Mouse (Mus musculus): ENCODE measurements at regions not wholly inside any gene's neighbourhood (a gene's known extent, or its start where the extent isn't known, plus 50 kb on each side); places are given as distances from the start of the nearest gene placed in this dataset.

DNA sequence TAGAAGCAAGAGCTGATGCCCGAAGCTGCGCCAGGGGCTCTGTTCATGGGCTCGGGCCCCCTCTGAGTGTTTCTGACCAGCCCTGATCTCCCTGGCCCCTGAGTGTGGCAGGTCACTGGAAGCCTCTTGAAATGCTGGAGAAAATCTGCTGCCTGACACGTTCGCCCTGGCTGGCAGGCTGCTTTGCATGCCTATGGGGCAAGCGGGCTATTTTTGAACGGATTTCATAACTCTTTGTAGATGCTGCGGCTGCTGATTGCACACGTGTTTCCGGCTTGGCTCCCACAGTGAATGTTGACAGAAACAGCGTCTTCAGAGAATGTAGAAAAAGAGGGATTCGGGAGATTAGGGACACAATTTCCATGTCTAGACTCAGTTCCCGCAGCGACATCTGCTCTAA is 201.4 kb upstream of the Egln3 start:
- no peak overlapping the region for H3K4me2 ChIP-seq (ENCODE audit: low read depth, severe bottlenecking)
- H3K27me3 ChIP-seq (ENCODE audit: control insufficient read depth, insufficient read depth, low read length), result no peaks in the 10 kb centered on the region
- H3K9ac ChIP-seq (ENCODE audit: low read length), result no peak overlapping the region
- no peaks in the 10 kb centered on the region for H3K4me1 ChIP-seq (ENCODE audit: control insufficient read depth, insufficient read depth, low read length)
- no peak overlapping the region for H3K27ac ChIP-seq (replicated peaks; ENCODE audit: low read depth, low read length)
- no peak overlapping the region for H3K4me3 ChIP-seq (ENCODE audit: low read depth, low read length)
- H3K9me3 ChIP-seq (ENCODE audit: control insufficient read depth, low read length), result no peaks in the 10 kb centered on the region
- 74% methylated on average over 14 of the region's 14 CpGs for WGBS
- ATAC-seq (ENCODE audit: insufficient number of reproducible peaks, low FRiP score, low TSS enrichment, low read depth), result no peak
- no peak for DNase-seq (ENCODE audit: low spot score)
- H3K36me3 ChIP-seq (ENCODE audit: control insufficient read depth, insufficient read depth, low read length), result no peaks in the 10 kb centered on the region

DNA sequence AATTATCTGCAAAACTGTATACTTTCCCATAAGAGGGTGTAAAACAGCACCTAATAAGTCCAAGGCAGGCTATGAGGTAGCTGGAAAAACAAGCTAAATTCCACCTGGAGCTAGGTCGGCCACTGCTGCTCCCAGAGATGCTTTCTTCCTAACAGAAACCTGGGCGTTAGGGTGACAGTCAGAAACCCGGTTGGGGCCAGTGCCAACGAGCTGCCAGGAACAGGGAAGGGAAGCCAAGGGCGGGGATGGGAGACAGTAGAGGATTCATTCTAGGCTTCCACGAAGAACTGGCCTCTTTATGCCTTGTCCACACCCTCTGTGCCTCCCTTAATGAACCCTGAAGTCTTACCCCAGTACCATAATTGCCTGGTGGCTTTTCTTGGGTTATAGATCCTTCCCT is 198.9 kb upstream of the Egln3 start:
- Histone ChIP-seq H3K4me1 (ENCODE audit: control insufficient read depth, insufficient read depth, low read length) (no peaks in the 10 kb centered on the region), H3K9me3 (ENCODE audit: control insufficient read depth, low read length) (no peaks in the 10 kb centered on the region), H3K36me3 (ENCODE audit: control insufficient read depth, insufficient read depth, low read length) (no peaks in the 10 kb centered on the region), H3K27ac (replicated peaks; ENCODE audit: low read depth, low read length) (no peak overlapping the region), H3K27me3 (ENCODE audit: control insufficient read depth, insufficient read depth, low read length) (no peaks in the 10 kb centered on the region), H3K9ac (ENCODE audit: low read length) (no peak overlapping the region), H3K4me3 (ENCODE audit: low read depth, low read length) (no peak overlapping the region), H3K4me2 (ENCODE audit: low read depth, severe bottlenecking) (no peak overlapping the region)
- no peak for DNase-seq (ENCODE audit: low spot score)
- ATAC-seq (ENCODE audit: insufficient number of reproducible peaks, low FRiP score, low TSS enrichment, low read depth), result no peak
- 87% methylated on average over 6 of the region's 6 CpGs for WGBS

DNA sequence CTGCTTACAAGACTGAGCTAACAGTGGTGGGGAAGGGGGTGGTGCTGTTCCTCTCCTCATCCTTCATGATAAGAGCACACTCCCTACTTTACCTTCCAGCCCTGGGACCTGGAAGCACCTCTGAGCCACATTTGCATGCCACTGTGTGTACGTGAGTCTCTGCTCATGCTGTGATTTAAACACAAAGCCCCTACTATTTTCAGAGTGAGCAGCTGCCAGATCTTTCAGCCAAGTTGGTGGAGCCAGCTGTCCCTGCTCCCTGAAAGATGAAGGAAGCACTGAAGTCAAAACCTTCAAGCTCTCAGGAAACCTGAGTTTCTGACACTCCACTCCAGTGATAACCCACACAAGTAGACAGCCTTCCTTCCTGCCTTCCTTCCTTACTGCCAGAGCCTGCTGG is 198.0 kb upstream of the Egln3 start:
- DNase-seq (ENCODE audit: low spot score) (no peak), ATAC-seq (ENCODE audit: insufficient number of reproducible peaks, low FRiP score, low TSS enrichment, low read depth) (no peak)
- WGBS, result 64% methylated on average over 1 of the region's 1 CpGs
- Histone ChIP-seq H3K36me3 (ENCODE audit: control insufficient read depth, insufficient read depth, low read length) (no peaks in the 10 kb centered on the region), H3K4me2 (ENCODE audit: low read depth, severe bottlenecking) (no peak overlapping the region), H3K9ac (ENCODE audit: low read length) (no peak overlapping the region), H3K27ac (replicated peaks; ENCODE audit: low read depth, low read length) (no peak overlapping the region), H3K4me3 (ENCODE audit: low read depth, low read length) (no peak overlapping the region), H3K27me3 (ENCODE audit: control insufficient read depth, insufficient read depth, low read length) (no peaks in the 10 kb centered on the region), H3K4me1 (ENCODE audit: control insufficient read depth, insufficient read depth, low read length) (no peaks in the 10 kb centered on the region), H3K9me3 (ENCODE audit: control insufficient read depth, low read length) (no peaks in the 10 kb centered on the region)

DNA sequence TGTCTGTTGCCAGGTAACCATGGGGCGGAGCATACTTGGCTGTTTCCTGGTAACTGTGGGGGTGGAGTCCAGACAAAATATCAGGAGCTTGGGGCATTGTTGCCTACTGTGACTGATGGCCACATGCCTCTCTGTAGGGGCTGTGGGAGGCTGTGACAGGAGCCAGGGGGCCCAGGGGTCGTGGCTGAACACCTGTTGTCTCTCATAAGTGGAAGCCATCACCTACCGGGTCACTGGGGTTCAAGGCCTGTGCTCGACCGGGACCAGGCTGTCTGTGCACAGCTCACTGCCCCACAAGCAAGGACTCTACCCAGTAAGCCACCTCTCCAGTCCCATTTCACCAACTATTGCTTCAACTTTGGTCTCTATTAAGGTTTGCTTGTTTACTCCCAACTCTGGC is 196.4 kb upstream of the Egln3 start:
- no peaks in the 10 kb centered on the region for H3K36me3 ChIP-seq (ENCODE audit: control insufficient read depth, insufficient read depth, low read length)
- H3K4me1 ChIP-seq (ENCODE audit: control insufficient read depth, insufficient read depth, low read length), result no peaks in the 10 kb centered on the region
- no peak overlapping the region for H3K4me2 ChIP-seq (ENCODE audit: low read depth, severe bottlenecking)
- no peak overlapping the region for H3K27ac ChIP-seq (replicated peaks; ENCODE audit: low read depth, low read length)
- no peak overlapping the region for H3K9ac ChIP-seq (ENCODE audit: low read length)
- H3K4me3 ChIP-seq (ENCODE audit: low read depth, low read length), result no peak overlapping the region
- no peaks in the 10 kb centered on the region for H3K9me3 ChIP-seq (ENCODE audit: control insufficient read depth, low read length)
- no peak for DNase-seq (ENCODE audit: low spot score)
- no peaks in the 10 kb centered on the region for H3K27me3 ChIP-seq (ENCODE audit: control insufficient read depth, insufficient read depth, low read length)
- WGBS, result 82% methylated on average over 5 of the region's 5 CpGs
- no peak for ATAC-seq (ENCODE audit: insufficient number of reproducible peaks, low FRiP score, low TSS enrichment, low read depth)

DNA sequence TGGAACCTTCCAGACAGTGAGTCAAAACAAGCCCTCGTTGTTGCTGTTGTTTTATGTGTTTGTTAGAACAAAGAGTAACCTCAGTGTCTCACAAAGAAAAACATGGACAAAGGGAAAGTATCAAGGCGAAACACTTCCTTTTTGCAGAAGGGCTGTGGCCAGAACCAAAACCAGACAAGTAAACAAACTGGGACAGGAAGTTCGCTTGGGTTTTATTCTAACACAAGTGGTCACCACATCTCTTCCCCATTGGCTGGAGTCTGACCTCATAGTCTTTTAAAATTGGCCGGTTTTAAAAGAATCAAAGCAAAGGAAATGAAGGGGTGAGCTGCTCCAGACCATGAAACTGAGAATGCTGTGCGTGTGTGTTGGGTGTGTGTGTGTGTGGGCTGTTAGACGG is 194.4 kb upstream of the Egln3 start:
- no peak overlapping the region for H3K4me2 ChIP-seq (ENCODE audit: low read depth, severe bottlenecking)
- no peak for DNase-seq (ENCODE audit: low spot score)
- no peak overlapping the region for H3K27ac ChIP-seq (replicated peaks; ENCODE audit: low read depth, low read length)
- H3K27me3 ChIP-seq (ENCODE audit: control insufficient read depth, insufficient read depth, low read length), result no peaks in the 10 kb centered on the region
- no peak for ATAC-seq (ENCODE audit: insufficient number of reproducible peaks, low FRiP score, low TSS enrichment, low read depth)
- H3K4me3 ChIP-seq (ENCODE audit: low read depth, low read length), result no peak overlapping the region
- H3K4me1 ChIP-seq (ENCODE audit: control insufficient read depth, insufficient read depth, low read length), result no peaks in the 10 kb centered on the region
- no peaks in the 10 kb centered on the region for H3K9me3 ChIP-seq (ENCODE audit: control insufficient read depth, low read length)
- no peak overlapping the region for H3K9ac ChIP-seq (ENCODE audit: low read length)
- WGBS, result 61% methylated on average over 6 of the region's 6 CpGs
- H3K36me3 ChIP-seq (ENCODE audit: control insufficient read depth, insufficient read depth, low read length), result no peaks in the 10 kb centered on the region

DNA sequence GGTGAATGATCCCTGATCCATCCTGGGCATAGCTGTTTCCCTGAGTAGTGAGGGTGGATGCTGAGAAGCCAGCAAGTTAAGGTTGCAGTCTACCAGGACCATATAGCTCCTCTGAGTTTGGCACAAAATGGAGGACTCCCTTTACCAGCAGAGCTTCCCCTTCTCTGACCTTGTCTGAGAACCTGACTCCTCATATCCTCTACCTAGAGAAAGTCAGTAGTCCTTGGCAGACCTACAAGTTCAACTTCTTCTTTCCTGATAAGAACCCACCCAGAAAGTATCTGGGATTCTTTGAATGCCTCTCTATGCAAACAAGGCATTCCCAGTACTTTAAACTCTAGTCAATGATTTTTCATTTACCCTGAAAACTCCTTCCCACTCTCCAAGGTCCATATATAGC is 193.3 kb upstream of the Egln3 start:
- H3K27me3 ChIP-seq (ENCODE audit: control insufficient read depth, insufficient read depth, low read length), result no peaks in the 10 kb centered on the region
- ATAC-seq (ENCODE audit: insufficient number of reproducible peaks, low FRiP score, low TSS enrichment, low read depth) (no peak), DNase-seq (ENCODE audit: low spot score) (no peak)
- no peak overlapping the region for H3K9ac ChIP-seq (ENCODE audit: low read length)
- H3K4me2 ChIP-seq (ENCODE audit: low read depth, severe bottlenecking), result no peak overlapping the region
- no peak overlapping the region for H3K4me3 ChIP-seq (ENCODE audit: low read depth, low read length)
- no peaks in the 10 kb centered on the region for H3K36me3 ChIP-seq (ENCODE audit: control insufficient read depth, insufficient read depth, low read length)
- H3K4me1 ChIP-seq (ENCODE audit: control insufficient read depth, insufficient read depth, low read length), result no peaks in the 10 kb centered on the region
- no peak overlapping the region for H3K27ac ChIP-seq (replicated peaks; ENCODE audit: low read depth, low read length)
- H3K9me3 ChIP-seq (ENCODE audit: control insufficient read depth, low read length), result no peaks in the 10 kb centered on the region

DNA sequence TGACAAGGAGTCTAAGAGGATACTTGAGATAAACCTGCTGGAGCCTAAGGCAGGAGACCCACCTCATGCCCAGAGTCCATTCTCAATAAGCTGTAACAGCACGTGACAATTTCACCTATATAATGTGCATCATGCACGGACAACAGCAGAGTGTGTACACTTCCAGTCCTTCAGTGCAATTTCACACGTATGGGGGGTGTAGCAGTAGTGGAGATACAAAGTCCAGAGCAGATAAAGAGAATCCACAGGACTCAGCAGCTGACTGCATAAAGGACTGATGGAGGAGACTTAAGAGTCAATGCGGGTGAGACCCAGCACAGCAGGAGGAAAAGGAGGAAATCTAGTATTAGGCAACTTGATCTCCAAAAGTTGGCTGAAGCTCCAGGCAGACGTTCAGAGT is 192.7 kb upstream of the Egln3 start:
- Histone ChIP-seq H3K36me3 (ENCODE audit: control insufficient read depth, insufficient read depth, low read length) (no peaks in the 10 kb centered on the region), H3K27ac (replicated peaks; ENCODE audit: low read depth, low read length) (no peak overlapping the region), H3K9me3 (ENCODE audit: control insufficient read depth, low read length) (no peaks in the 10 kb centered on the region), H3K9ac (ENCODE audit: low read length) (no peak overlapping the region), H3K4me3 (ENCODE audit: low read depth, low read length) (no peak overlapping the region), H3K4me1 (ENCODE audit: control insufficient read depth, insufficient read depth, low read length) (no peaks in the 10 kb centered on the region), H3K27me3 (ENCODE audit: control insufficient read depth, insufficient read depth, low read length) (no peaks in the 10 kb centered on the region), H3K4me2 (ENCODE audit: low read depth, severe bottlenecking) (no peak overlapping the region)
- DNase-seq (ENCODE audit: low spot score) (no peak), ATAC-seq (ENCODE audit: insufficient number of reproducible peaks, low FRiP score, low TSS enrichment, low read depth) (no peak)
- WGBS, result 79% methylated on average over 5 of the region's 5 CpGs

DNA sequence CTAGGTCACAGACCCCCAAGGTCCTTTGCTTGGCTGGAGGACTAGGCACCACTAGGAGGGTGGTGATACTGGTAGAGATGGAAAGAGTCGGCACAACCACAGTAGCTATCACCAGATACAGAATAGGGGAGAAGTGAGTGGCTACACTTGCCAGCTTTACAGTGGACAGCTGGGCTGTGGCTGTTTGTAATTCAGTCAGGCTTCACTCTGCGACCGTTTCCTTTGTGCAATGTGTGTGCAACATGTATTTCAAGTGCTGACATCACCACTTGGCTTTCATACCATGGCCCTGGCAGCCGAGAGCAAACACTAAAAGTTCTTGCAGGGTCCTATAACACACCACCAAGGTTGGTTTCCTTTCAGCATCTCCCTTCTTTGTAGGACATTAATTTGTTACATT is 181.7 kb upstream of the Egln3 start:
- Histone ChIP-seq H3K9me3 (ENCODE audit: control insufficient read depth, low read length) (no peaks in the 10 kb centered on the region), H3K4me1 (ENCODE audit: control insufficient read depth, insufficient read depth, low read length) (no peaks in the 10 kb centered on the region), H3K9ac (ENCODE audit: low read length) (no peak overlapping the region), H3K36me3 (ENCODE audit: control insufficient read depth, insufficient read depth, low read length) (no peaks in the 10 kb centered on the region), H3K27me3 (ENCODE audit: control insufficient read depth, insufficient read depth, low read length) (no peaks in the 10 kb centered on the region), H3K4me3 (ENCODE audit: low read depth, low read length) (no peak overlapping the region), H3K27ac (replicated peaks; ENCODE audit: low read depth, low read length) (no peak overlapping the region), H3K4me2 (ENCODE audit: low read depth, severe bottlenecking) (no peak overlapping the region)
- DNase-seq (ENCODE audit: low spot score) (no peak), ATAC-seq (ENCODE audit: insufficient number of reproducible peaks, low FRiP score, low TSS enrichment, low read depth) (no peak)
- WGBS, result 70% methylated on average over 4 of the region's 4 CpGs

DNA sequence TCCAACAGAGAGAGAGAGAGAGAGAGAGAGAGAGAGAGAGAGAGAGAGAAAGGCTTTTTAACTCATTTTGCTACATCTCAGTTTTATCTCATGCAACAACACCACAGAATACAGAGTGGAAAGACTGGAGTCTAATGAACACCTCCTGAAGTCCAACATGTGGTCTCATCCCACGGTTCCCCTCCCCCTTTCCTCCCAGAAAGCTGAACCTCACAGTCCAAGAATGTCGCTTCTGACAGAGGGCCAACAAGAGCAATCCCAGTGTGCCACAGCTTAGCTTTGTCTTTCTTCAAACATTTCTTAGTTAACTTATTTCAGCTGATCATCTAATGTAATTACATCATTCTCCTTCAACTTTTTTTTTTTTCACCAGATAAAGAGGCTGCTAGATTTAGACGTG is 180.5 kb upstream of the Egln3 start:
- no peaks in the 10 kb centered on the region for H3K36me3 ChIP-seq (ENCODE audit: control insufficient read depth, insufficient read depth, low read length)
- no peak overlapping the region for H3K9ac ChIP-seq (ENCODE audit: low read length)
- H3K4me1 ChIP-seq (ENCODE audit: control insufficient read depth, insufficient read depth, low read length), result no peaks in the 10 kb centered on the region
- no peak overlapping the region for H3K4me3 ChIP-seq (ENCODE audit: low read depth, low read length)
- ATAC-seq (ENCODE audit: insufficient number of reproducible peaks, low FRiP score, low TSS enrichment, low read depth) (no peak), DNase-seq (ENCODE audit: low spot score) (no peak)
- WGBS, result 55% methylated on average over 3 of the region's 3 CpGs
- no peaks in the 10 kb centered on the region for H3K9me3 ChIP-seq (ENCODE audit: control insufficient read depth, low read length)
- no peaks in the 10 kb centered on the region for H3K27me3 ChIP-seq (ENCODE audit: control insufficient read depth, insufficient read depth, low read length)
- H3K4me2 ChIP-seq (ENCODE audit: low read depth, severe bottlenecking), result no peak overlapping the region
- no peak overlapping the region for H3K27ac ChIP-seq (replicated peaks; ENCODE audit: low read depth, low read length)

Measured in limb, embryonic 11.5 days (tissue).